Mouse (Mus musculus): Measurements from ENCODE around the gene Macrod2. TPM values are rescaled to one million over a fixed set of nuclear protein-coding genes. Genes with fewer than 3 reads are reported as not detected.

Gene Macrod2
- polyA plus RNA-seq, 2 experiments, result 2.1 to 7.7 TPM

DNA sequence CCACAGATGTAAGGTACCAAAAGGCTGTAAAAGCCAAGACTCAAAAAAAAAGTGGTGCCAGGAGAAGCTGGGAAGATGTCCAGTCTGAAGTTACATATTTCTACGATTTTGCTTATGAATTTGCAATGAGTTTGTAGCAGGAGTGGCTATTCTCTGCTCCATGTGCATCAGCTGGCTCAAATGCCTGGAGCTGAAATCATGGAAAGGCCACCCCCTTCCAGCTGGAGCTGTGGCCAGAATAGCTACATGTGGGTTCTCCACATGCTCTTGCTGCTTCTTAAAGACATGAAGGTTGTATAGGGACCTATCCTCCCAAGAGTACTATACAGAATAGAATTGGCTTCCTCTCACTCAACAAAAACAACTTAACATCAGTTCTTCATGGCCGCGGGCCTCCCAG lies 1777.6 kb downstream of the Macrod2 start:
- no peak overlapping the region for H3K4me2 ChIP-seq (ENCODE audit: low read depth)
- no peaks in the 10 kb centered on the region for H3K4me1 ChIP-seq (replicated peaks; ENCODE audit: control insufficient read depth in 2 of 2, insufficient read depth in 2 of 2, low read length in 1 of 2)
- ATAC-seq (ENCODE audit: insufficient read depth), result no peak
- no peak overlapping the region for H3K9ac ChIP-seq (replicated peaks)
- H3K9me3 ChIP-seq (ENCODE audit: control insufficient read depth, low read length), result no peaks in the 10 kb centered on the region
- no peak for TF ChIP-seq EP300 (IDR thresholded peaks at IDR 0.05; ENCODE audit: low read depth)
- no peak for TF ChIP-seq CTCF (IDR thresholded peaks at IDR 0.05; ENCODE audit: low read depth)
- no peak for DNase-seq (ENCODE audit: low read depth in 3 of 3, low spot score in 3 of 3)
- no peaks in the 10 kb centered on the region for H3K27me3 ChIP-seq (ENCODE audit: control insufficient read depth, insufficient read depth, low read length)
- H3K36me3 ChIP-seq (replicated peaks; ENCODE audit: control insufficient read depth, insufficient read depth, low read depth), result no peaks in the 10 kb centered on the region
- H3K4me3 ChIP-seq (ENCODE audit: insufficient read depth in 1 of 2, low read depth in 2 of 2, low read length in 2 of 2), result no peak overlapping the region
- no peak overlapping the region for H3K27ac ChIP-seq
- WGBS (ENCODE audit: insufficient replicate concordance), result 61% methylated on average over 3 of the region's 3 CpGs

DNA sequence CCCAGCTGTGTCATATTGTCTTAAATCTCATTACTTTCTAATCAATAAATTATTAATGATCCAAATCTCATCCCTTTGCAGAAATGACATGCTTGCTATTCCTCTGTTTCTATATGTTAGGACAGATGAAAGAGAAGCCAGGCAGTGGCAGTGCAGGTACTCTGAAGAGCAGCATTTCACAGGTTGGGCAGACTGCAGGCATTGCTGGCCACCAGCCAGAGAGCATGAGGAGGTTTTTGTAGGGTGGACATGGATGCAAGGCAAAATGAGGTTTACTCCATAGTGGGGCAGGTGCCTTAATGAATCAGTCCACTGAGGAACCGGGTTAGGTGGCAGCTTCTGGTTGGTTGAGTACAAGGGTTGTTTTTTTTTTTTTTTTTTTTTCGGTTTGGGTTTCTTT lies 1778.9 kb downstream of the Macrod2 start:
- Histone ChIP-seq H3K9me3 (ENCODE audit: control insufficient read depth, low read length) (no peaks in the 10 kb centered on the region), H3K4me3 (ENCODE audit: insufficient read depth in 1 of 2, low read depth in 2 of 2, low read length in 2 of 2) (no peak overlapping the region), H3K36me3 (replicated peaks; ENCODE audit: control insufficient read depth, insufficient read depth, low read depth) (no peaks in the 10 kb centered on the region), H3K4me1 (replicated peaks; ENCODE audit: control insufficient read depth in 2 of 2, insufficient read depth in 2 of 2, low read length in 1 of 2) (no peaks in the 10 kb centered on the region), H3K27me3 (ENCODE audit: control insufficient read depth, insufficient read depth, low read length) (no peaks in the 10 kb centered on the region), H3K4me2 (ENCODE audit: low read depth) (no peak overlapping the region), H3K9ac (replicated peaks) (no peak overlapping the region), H3K27ac (no peak overlapping the region)
- DNase-seq (ENCODE audit: low read depth in 3 of 3, low spot score in 3 of 3) (no peak), ATAC-seq (ENCODE audit: insufficient read depth) (no peak)
- WGBS (ENCODE audit: insufficient replicate concordance), result 68% methylated on average over 2 of the region's 2 CpGs
- TF ChIP-seq EP300 (IDR thresholded peaks at IDR 0.05; ENCODE audit: low read depth), result no peak
- no peak for TF ChIP-seq CTCF (IDR thresholded peaks at IDR 0.05; ENCODE audit: low read depth)

DNA sequence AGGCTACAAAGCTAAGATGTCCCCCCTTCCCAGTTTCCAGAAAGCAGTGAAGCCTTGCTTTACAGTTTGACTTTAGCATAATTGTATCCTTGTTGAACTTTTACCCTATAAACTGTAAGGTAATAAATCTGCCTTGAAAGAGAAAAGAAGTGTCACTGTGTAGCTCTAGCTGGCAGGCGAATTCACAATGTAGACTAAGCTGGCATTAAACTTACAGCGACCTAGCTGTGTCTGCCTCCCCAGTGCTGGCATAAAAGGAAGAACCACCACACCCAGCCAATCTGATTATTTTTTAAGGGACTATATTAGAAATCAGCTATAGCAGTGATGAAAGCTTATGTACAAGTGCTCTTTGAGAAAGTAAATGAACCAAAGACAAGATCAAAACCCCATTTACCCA lies 1791.8 kb downstream of the Macrod2 start:
- ATAC-seq (ENCODE audit: insufficient read depth), result no peak
- TF ChIP-seq EP300 (IDR thresholded peaks at IDR 0.05; ENCODE audit: low read depth) (no peak), CTCF (IDR thresholded peaks at IDR 0.05; ENCODE audit: low read depth) (no peak)
- Histone ChIP-seq H3K4me2 (ENCODE audit: low read depth) (no peak overlapping the region), H3K9me3 (ENCODE audit: control insufficient read depth, low read length) (no peaks in the 10 kb centered on the region), H3K4me3 (ENCODE audit: insufficient read depth in 1 of 2, low read depth in 2 of 2, low read length in 2 of 2) (no peak overlapping the region), H3K27me3 (ENCODE audit: control insufficient read depth, insufficient read depth, low read length) (no peaks in the 10 kb centered on the region), H3K27ac (no peak overlapping the region), H3K4me1 (replicated peaks; ENCODE audit: control insufficient read depth in 2 of 2, insufficient read depth in 2 of 2, low read length in 1 of 2) (no peaks in the 10 kb centered on the region), H3K9ac (replicated peaks) (no peak overlapping the region), H3K36me3 (replicated peaks; ENCODE audit: control insufficient read depth, insufficient read depth, low read depth) (no peaks in the 10 kb centered on the region)
- DNase-seq (ENCODE audit: low read depth in 3 of 3, low spot score in 3 of 3), result no peak
- WGBS (ENCODE audit: insufficient replicate concordance), result 53% methylated on average over 2 of the region's 2 CpGs

DNA sequence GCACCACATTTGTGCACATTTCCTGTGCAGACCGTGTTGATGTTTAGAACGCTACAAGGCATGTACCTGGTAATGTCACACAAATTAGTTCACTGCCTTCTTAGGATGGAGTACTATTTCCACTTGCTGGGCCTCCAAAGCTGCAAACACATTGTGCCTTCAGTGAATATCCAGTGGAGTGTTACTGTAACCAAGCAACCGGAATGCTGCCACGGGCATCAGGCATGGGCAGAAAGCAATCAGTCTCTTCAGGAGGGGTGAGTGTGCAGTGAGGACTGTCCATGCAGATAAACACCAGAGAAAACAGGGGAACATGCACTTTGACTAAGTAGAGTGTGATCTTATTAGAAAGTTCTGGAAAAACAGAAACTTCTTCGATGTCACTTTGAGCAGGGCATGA lies 1792.3 kb downstream of the Macrod2 start:
- Histone ChIP-seq H3K27me3 (ENCODE audit: control insufficient read depth, insufficient read depth, low read length) (no peaks in the 10 kb centered on the region), H3K4me3 (ENCODE audit: insufficient read depth in 1 of 2, low read depth in 2 of 2, low read length in 2 of 2) (no peak overlapping the region), H3K4me2 (ENCODE audit: low read depth) (no peak overlapping the region), H3K27ac (no peak overlapping the region), H3K9ac (replicated peaks) (no peak overlapping the region), H3K9me3 (ENCODE audit: control insufficient read depth, low read length) (no peaks in the 10 kb centered on the region), H3K4me1 (replicated peaks; ENCODE audit: control insufficient read depth in 2 of 2, insufficient read depth in 2 of 2, low read length in 1 of 2) (no peaks in the 10 kb centered on the region), H3K36me3 (replicated peaks; ENCODE audit: control insufficient read depth, insufficient read depth, low read depth) (no peaks in the 10 kb centered on the region)
- 66% methylated on average over 5 of the region's 5 CpGs for WGBS (ENCODE audit: insufficient replicate concordance)
- ATAC-seq (ENCODE audit: insufficient read depth) (no peak), DNase-seq (ENCODE audit: low read depth in 3 of 3, low spot score in 3 of 3) (no peak)
- TF ChIP-seq CTCF (IDR thresholded peaks at IDR 0.05; ENCODE audit: low read depth), result no peak
- no peak for TF ChIP-seq EP300 (IDR thresholded peaks at IDR 0.05; ENCODE audit: low read depth)

DNA sequence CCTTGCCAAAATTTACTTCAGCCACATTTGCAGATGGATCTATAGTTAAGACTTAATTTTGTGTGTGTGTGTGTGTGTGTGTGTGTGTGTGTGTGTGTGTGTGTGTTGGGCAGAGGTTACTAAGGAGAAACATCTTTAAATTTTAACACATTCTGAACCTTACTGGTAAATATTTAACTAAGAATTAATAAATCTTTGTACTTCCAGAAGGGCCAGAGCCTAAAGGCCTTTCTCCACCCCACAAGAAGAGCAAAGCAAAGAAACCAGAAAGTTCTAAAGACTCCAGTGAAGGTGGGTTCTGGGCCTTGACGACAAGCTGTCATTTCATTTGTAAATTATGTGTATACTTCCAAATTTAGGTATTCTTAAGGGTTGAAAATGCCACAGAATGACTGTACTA lies 1822.3 kb downstream of the Macrod2 start:
- no peaks in the 10 kb centered on the region for H3K36me3 ChIP-seq (replicated peaks; ENCODE audit: control insufficient read depth, insufficient read depth, low read depth)
- H3K4me3 ChIP-seq (ENCODE audit: insufficient read depth in 1 of 2, low read depth in 2 of 2, low read length in 2 of 2), result no peak overlapping the region
- ATAC-seq (ENCODE audit: insufficient read depth) (no peak), DNase-seq (ENCODE audit: low read depth in 3 of 3, low spot score in 3 of 3) (no peak)
- WGBS (ENCODE audit: insufficient replicate concordance), result 36% methylated on average over 1 of the region's 1 CpGs
- H3K27me3 ChIP-seq (ENCODE audit: control insufficient read depth, insufficient read depth, low read length), result no peaks in the 10 kb centered on the region
- no peak overlapping the region for H3K27ac ChIP-seq
- no peaks in the 10 kb centered on the region for H3K9me3 ChIP-seq (ENCODE audit: control insufficient read depth, low read length)
- no peak for TF ChIP-seq EP300 (IDR thresholded peaks at IDR 0.05; ENCODE audit: low read depth)
- no peak for TF ChIP-seq CTCF (IDR thresholded peaks at IDR 0.05; ENCODE audit: low read depth)
- H3K9ac ChIP-seq (replicated peaks), result no peak overlapping the region
- H3K4me1 ChIP-seq (replicated peaks; ENCODE audit: control insufficient read depth in 2 of 2, insufficient read depth in 2 of 2, low read length in 1 of 2), result no peaks in the 10 kb centered on the region
- H3K4me2 ChIP-seq (ENCODE audit: low read depth), result no peak overlapping the region
